Mouse (Mus musculus): ENCODE data around the gene Bet1. TPM values are rescaled to one million over a fixed set of nuclear protein-coding genes. Genes with fewer than 3 reads are reported as not detected.

Bet1 gene
- polyA plus RNA-seq, 1 experiment, result 8.0 TPM

DNA sequence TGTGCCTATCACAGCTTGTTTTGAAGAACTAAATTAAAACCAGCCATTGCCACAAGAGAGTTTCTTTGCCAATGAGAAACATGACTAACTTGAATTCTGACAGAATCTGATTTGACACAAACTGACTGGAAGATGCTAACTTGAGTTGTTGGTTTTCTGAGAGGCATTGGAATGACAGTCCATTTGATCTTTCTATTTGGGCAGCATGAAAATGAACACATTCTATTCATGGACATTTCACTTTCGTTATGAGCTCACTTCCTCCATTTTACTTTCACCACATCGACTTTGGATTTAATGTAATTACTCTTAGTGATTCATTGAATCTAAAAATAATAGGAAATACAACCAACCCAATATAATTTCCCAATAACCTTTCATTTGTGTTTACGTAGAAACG, 32.4 kb downstream of the Bet1 start:
- no peaks in the 10 kb centered on the region for H3K4me1 ChIP-seq (ENCODE audit: control insufficient read depth, insufficient read depth, insufficient read length, low read length)
- H3K27ac ChIP-seq (ENCODE audit: insufficient read depth, low read depth, low read length), result no peak overlapping the region
- no peak overlapping the region for H3K4me3 ChIP-seq (ENCODE audit: low read depth, low read length)
- H3K27me3 ChIP-seq (ENCODE audit: control insufficient read depth, insufficient read depth, low read length), result no peaks in the 10 kb centered on the region
- TF ChIP-seq POLR2A (IDR thresholded peaks at IDR 0.05; ENCODE audit: low read depth, low read length) (no peak), CTCF (IDR thresholded peaks at IDR 0.05; ENCODE audit: extremely low read depth, insufficient read length, insufficient replicate concordance, low read depth, low read length) (no peak)
- H3K36me3 ChIP-seq (ENCODE audit: control insufficient read depth, insufficient read depth, low read length), result no peaks in the 10 kb centered on the region
- WGBS, result 89% methylated on average over 4 of the region's 4 CpGs

GRCm38 (mm10) chr6:4052843-4053242, 33.9 kb downstream of the Bet1 start:
- 34% methylated on average over 1 of the region's 1 CpGs for WGBS
- H3K27ac ChIP-seq (ENCODE audit: insufficient read depth, low read depth, low read length), result no peak overlapping the region
- no peak overlapping the region for H3K4me3 ChIP-seq (ENCODE audit: low read depth, low read length)
- H3K36me3 ChIP-seq (ENCODE audit: control insufficient read depth, insufficient read depth, low read length), result no peaks in the 10 kb centered on the region
- H3K27me3 ChIP-seq (ENCODE audit: control insufficient read depth, insufficient read depth, low read length), result no peaks in the 10 kb centered on the region
- TF ChIP-seq CTCF (IDR thresholded peaks at IDR 0.05; ENCODE audit: extremely low read depth, insufficient read length, insufficient replicate concordance, low read depth, low read length) (no peak), POLR2A (IDR thresholded peaks at IDR 0.05; ENCODE audit: low read depth, low read length) (no peak)
- H3K4me1 ChIP-seq (ENCODE audit: control insufficient read depth, insufficient read depth, insufficient read length, low read length), result no peaks in the 10 kb centered on the region

- Histone ChIP-seq H3K27me3 (ENCODE audit: control insufficient read depth, insufficient read depth, low read length) (no peaks in the 10 kb centered on the region), H3K36me3 (ENCODE audit: control insufficient read depth, insufficient read depth, low read length) (no peaks in the 10 kb centered on the region), H3K27ac (ENCODE audit: insufficient read depth, low read depth, low read length) (no peak overlapping the region), H3K4me1 (ENCODE audit: control insufficient read depth, insufficient read depth, insufficient read length, low read length) (no peaks in the 10 kb centered on the region), H3K4me3 (ENCODE audit: low read depth, low read length) (no peak overlapping the region)
- no peak for TF ChIP-seq CTCF (IDR thresholded peaks at IDR 0.05; ENCODE audit: extremely low read depth, insufficient read length, insufficient replicate concordance, low read depth, low read length)
- TF ChIP-seq POLR2A (IDR thresholded peaks at IDR 0.05; ENCODE audit: low read depth, low read length), result no peak
- 81% methylated on average over 1 of the region's 1 CpGs for WGBS
Measured at GRCm38 (mm10) chr6:4047200-4047599, 39.6 kb downstream of the Bet1 start.

- Histone ChIP-seq H3K4me1 (ENCODE audit: control insufficient read depth, insufficient read depth, insufficient read length, low read length) (no peaks in the 10 kb centered on the region), H3K27ac (ENCODE audit: insufficient read depth, low read depth, low read length) (no peak overlapping the region), H3K36me3 (ENCODE audit: control insufficient read depth, insufficient read depth, low read length) (no peaks in the 10 kb centered on the region), H3K27me3 (ENCODE audit: control insufficient read depth, insufficient read depth, low read length) (no peaks in the 10 kb centered on the region), H3K4me3 (ENCODE audit: low read depth, low read length) (no peak overlapping the region)
- 43% methylated on average over 1 of the region's 1 CpGs for WGBS
- TF ChIP-seq POLR2A (IDR thresholded peaks at IDR 0.05; ENCODE audit: low read depth, low read length), result no peak
- TF ChIP-seq CTCF (IDR thresholded peaks at IDR 0.05; ENCODE audit: extremely low read depth, insufficient read length, insufficient replicate concordance, low read depth, low read length), result no peak
Measured at GRCm38 (mm10) chr6:4041821-4042220, 45.0 kb downstream of the Bet1 start.

GRCm38 (mm10) chr6:4030956-4031355, 55.8 kb downstream of the Bet1 start:
- no peaks in the 10 kb centered on the region for H3K27me3 ChIP-seq (ENCODE audit: control insufficient read depth, insufficient read depth, low read length)
- H3K4me1 ChIP-seq (ENCODE audit: control insufficient read depth, insufficient read depth, insufficient read length, low read length), result no peaks in the 10 kb centered on the region
- WGBS, result 76% methylated on average over 3 of the region's 3 CpGs
- no peaks in the 10 kb centered on the region for H3K36me3 ChIP-seq (ENCODE audit: control insufficient read depth, insufficient read depth, low read length)
- TF ChIP-seq POLR2A (IDR thresholded peaks at IDR 0.05; ENCODE audit: low read depth, low read length), result no peak
- TF ChIP-seq CTCF (IDR thresholded peaks at IDR 0.05; ENCODE audit: extremely low read depth, insufficient read length, insufficient replicate concordance, low read depth, low read length), result no peak
- no peak overlapping the region for H3K27ac ChIP-seq (ENCODE audit: insufficient read depth, low read depth, low read length)
- H3K4me3 ChIP-seq (ENCODE audit: low read depth, low read length), result no peak overlapping the region

Other genes starting within 250 kb of the Bet1 start
- 0.23 and 0.39 TPM in 2 replicates for gene Tfpi2, start 98.1 kb downstream of the Bet1 start, polyA plus RNA-seq (2012; rRNA removed)
- not detected in 2 replicates for gene Gngt1, start 93.2 kb downstream of the Bet1 start, polyA plus RNA-seq (2012; rRNA removed)
- 3.7 and 14.6 TPM in 2 replicates for gene Gng11, start 83.1 kb downstream of the Bet1 start, polyA plus RNA-seq (2012; rRNA removed)

Measured in small intestine, adult 2 months (tissue).